Mouse (Mus musculus): ENCODE measurements around the gene Csde1. TPM values are rescaled to one million over a fixed set of nuclear protein-coding genes. Genes with fewer than 3 reads are reported as not detected.
A peak's percentile ranks its signal among the peaks of the same experiment; 100 is the strongest.

Gene Csde1
- polyA plus RNA-seq, 1 experiment from 2014 or later = 254 TPM

GRCm38 (mm10) chr3:103075871-103076270 lies 55.6 kb downstream of the Csde1 start:
- H3K4me1 ChIP-seq (replicated peaks; ENCODE audit: control insufficient read depth, insufficient read depth, low read length) = no peaks in the 10 kb centered on the region
- no peak overlapping the region for H3K9ac ChIP-seq (ENCODE audit: low read depth, low read length)
- no peaks in the 10 kb centered on the region for H3K27me3 ChIP-seq (replicated peaks; ENCODE audit: control insufficient read depth, insufficient read depth, low read length)
- no peaks in the 10 kb centered on the region for H3K36me3 ChIP-seq (ENCODE audit: control insufficient read depth, insufficient read depth, low read length)
- ATAC-seq (replicated peaks; ENCODE audit: low FRiP score) = no peak
- no peak overlapping the region for H3K27ac ChIP-seq (ENCODE audit: low read depth, low read length)
- H3K9me3 ChIP-seq (ENCODE audit: control insufficient read depth, low read length) = no peaks in the 10 kb centered on the region
- no peak for DNase-seq (ENCODE audit: low spot score)
- H3K4me2 ChIP-seq = no peak overlapping the region
- 81% methylated on average over 9 of the region's 9 CpGs for WGBS
- H3K4me3 ChIP-seq (ENCODE audit: low read depth, low read length) = no peak overlapping the region

- H3K9me3 ChIP-seq (ENCODE audit: control insufficient read depth, low read length) = no peaks in the 10 kb centered on the region
- 84% methylated on average over 9 of the region's 9 CpGs for WGBS
- no peaks in the 10 kb centered on the region for H3K27me3 ChIP-seq (replicated peaks; ENCODE audit: control insufficient read depth, insufficient read depth, low read length)
- H3K9ac ChIP-seq (ENCODE audit: low read depth, low read length) = no peak overlapping the region
- no peak for DNase-seq (ENCODE audit: low spot score)
- H3K4me2 ChIP-seq = no peak overlapping the region
- no peak overlapping the region for H3K4me3 ChIP-seq (ENCODE audit: low read depth, low read length)
- no peak overlapping the region for H3K27ac ChIP-seq (ENCODE audit: low read depth, low read length)
- ATAC-seq (replicated peaks; ENCODE audit: low FRiP score) = no peak
- no peaks in the 10 kb centered on the region for H3K36me3 ChIP-seq (ENCODE audit: control insufficient read depth, insufficient read depth, low read length)
- no peaks in the 10 kb centered on the region for H3K4me1 ChIP-seq (replicated peaks; ENCODE audit: control insufficient read depth, insufficient read depth, low read length)
These were observed 56.2 kb downstream of the Csde1 start for GRCm38 (mm10) chr3:103076476-103076875.

GRCm38 (mm10) chr3:103079301-103079700 lies 59.1 kb downstream of the Csde1 start:
- ATAC-seq (replicated peaks; ENCODE audit: low FRiP score) (no peak), DNase-seq (ENCODE audit: low spot score) (no peak)
- Histone ChIP-seq H3K9me3 (ENCODE audit: control insufficient read depth, low read length) (no peaks in the 10 kb centered on the region), H3K27ac (ENCODE audit: low read depth, low read length) (no peak overlapping the region), H3K4me1 (replicated peaks; ENCODE audit: control insufficient read depth, insufficient read depth, low read length) (no peaks in the 10 kb centered on the region), H3K4me2 (no peak overlapping the region), H3K27me3 (replicated peaks; ENCODE audit: control insufficient read depth, insufficient read depth, low read length) (no peaks in the 10 kb centered on the region), H3K9ac (ENCODE audit: low read depth, low read length) (no peak overlapping the region), H3K36me3 (ENCODE audit: control insufficient read depth, insufficient read depth, low read length) (no peaks in the 10 kb centered on the region), H3K4me3 (ENCODE audit: low read depth, low read length) (no peak overlapping the region)
- 87% methylated on average over 9 of the region's 9 CpGs for WGBS

GRCm38 (mm10) chr3:103081051-103081450 lies 60.8 kb downstream of the Csde1 start:
- WGBS = 64% methylated on average over 11 of the region's 11 CpGs

GRCm38 (mm10) chr3:103081861-103082453 lies 61.7 kb downstream of the Csde1 start:
- WGBS = 86% methylated on average over 17 of the region's 17 CpGs
- ATAC-seq (replicated peaks; ENCODE audit: low FRiP score) = no peak
- DNase-seq (ENCODE audit: low spot score) = no peak
- no peak overlapping the region for H3K4me2 ChIP-seq
- H3K27me3 ChIP-seq (replicated peaks; ENCODE audit: control insufficient read depth, insufficient read depth, low read length) = no peaks in the 10 kb centered on the region
- no peak overlapping the region for H3K9ac ChIP-seq (ENCODE audit: low read depth, low read length)
- H3K36me3 ChIP-seq (ENCODE audit: control insufficient read depth, insufficient read depth, low read length) = no peaks in the 10 kb centered on the region
- no peak overlapping the region for H3K27ac ChIP-seq (ENCODE audit: low read depth, low read length)
- no peaks in the 10 kb centered on the region for H3K4me1 ChIP-seq (replicated peaks; ENCODE audit: control insufficient read depth, insufficient read depth, low read length)
- no peaks in the 10 kb centered on the region for H3K9me3 ChIP-seq (ENCODE audit: control insufficient read depth, low read length)
- no peak overlapping the region for H3K4me3 ChIP-seq (ENCODE audit: low read depth, low read length)

More at GRCm38 (mm10) chr3:103081051-103081450, 60.8 kb downstream of the Csde1 start:
- DNase-seq (ENCODE audit: low spot score) = no peak
- Histone ChIP-seq H3K36me3 (ENCODE audit: control insufficient read depth, insufficient read depth, low read length) (no peaks in the 10 kb centered on the region), H3K9me3 (ENCODE audit: control insufficient read depth, low read length) (no peaks in the 10 kb centered on the region), H3K27me3 (replicated peaks; ENCODE audit: control insufficient read depth, insufficient read depth, low read length) (no peaks in the 10 kb centered on the region), H3K4me2 (no peak overlapping the region), H3K27ac (ENCODE audit: low read depth, low read length) (no peak overlapping the region), H3K4me3 (ENCODE audit: low read depth, low read length) (no peak overlapping the region), H3K9ac (ENCODE audit: low read depth, low read length) (no peak overlapping the region), H3K4me1 (replicated peaks; ENCODE audit: control insufficient read depth, insufficient read depth, low read length) (no peaks in the 10 kb centered on the region)
- ATAC-seq (replicated peaks; ENCODE audit: low FRiP score) = no peak

- no peaks in the 10 kb centered on the region for H3K36me3 ChIP-seq (ENCODE audit: control insufficient read depth, insufficient read depth, low read length)
- H3K9me3 ChIP-seq (ENCODE audit: control insufficient read depth, low read length) = no peaks in the 10 kb centered on the region
- no peak overlapping the region for H3K27ac ChIP-seq (ENCODE audit: low read depth, low read length)
- no peak overlapping the region for H3K4me2 ChIP-seq
- H3K4me1 ChIP-seq (replicated peaks; ENCODE audit: control insufficient read depth, insufficient read depth, low read length) = no peaks in the 10 kb centered on the region
- DNase-seq (ENCODE audit: low spot score) (no peak), ATAC-seq (replicated peaks; ENCODE audit: low FRiP score) (peak; percentile 39; the same call in 1 of the 2 replicates)
- no peak overlapping the region for H3K9ac ChIP-seq (ENCODE audit: low read depth, low read length)
- H3K4me3 ChIP-seq (ENCODE audit: low read depth, low read length) = no peak overlapping the region
- WGBS = 78% methylated on average over 5 of the region's 5 CpGs
- H3K27me3 ChIP-seq (replicated peaks; ENCODE audit: control insufficient read depth, insufficient read depth, low read length) = no peaks in the 10 kb centered on the region
These were observed 62.5 kb downstream of the Csde1 start for GRCm38 (mm10) chr3:103082761-103083160.

GRCm38 (mm10) chr3:103085986-103086385 lies 65.8 kb downstream of the Csde1 start:
- DNase-seq (ENCODE audit: low spot score) (no peak), ATAC-seq (replicated peaks; ENCODE audit: low FRiP score) (no peak)
- H3K4me2 ChIP-seq = no peak overlapping the region
- no peaks in the 10 kb centered on the region for H3K9me3 ChIP-seq (ENCODE audit: control insufficient read depth, low read length)
- H3K36me3 ChIP-seq (ENCODE audit: control insufficient read depth, insufficient read depth, low read length) = no peaks in the 10 kb centered on the region
- no peaks in the 10 kb centered on the region for H3K4me1 ChIP-seq (replicated peaks; ENCODE audit: control insufficient read depth, insufficient read depth, low read length)
- 76% methylated on average over 3 of the region's 3 CpGs for WGBS
- H3K27ac ChIP-seq (ENCODE audit: low read depth, low read length) = no peak overlapping the region
- H3K4me3 ChIP-seq (ENCODE audit: low read depth, low read length) = no peak overlapping the region
- 0 out of 2 replicates have a peak, but pooled peaks cover 2% of the 10 kb centered on the region for H3K27me3 ChIP-seq (replicated peaks; ENCODE audit: control insufficient read depth, insufficient read depth, low read length)
- no peak overlapping the region for H3K9ac ChIP-seq (ENCODE audit: low read depth, low read length)

GRCm38 (mm10) chr3:103091753-103092152 lies 71.5 kb downstream of the Csde1 start:
- WGBS = 88% methylated on average over 2 of the region's 2 CpGs
- Histone ChIP-seq H3K4me1 (replicated peaks; ENCODE audit: control insufficient read depth, insufficient read depth, low read length) (0 out of 2 replicates have a peak, but pooled peaks cover 3% of the 10 kb centered on the region), H3K36me3 (ENCODE audit: control insufficient read depth, insufficient read depth, low read length) (no peaks in the 10 kb centered on the region), H3K9me3 (ENCODE audit: control insufficient read depth, low read length) (no peaks in the 10 kb centered on the region), H3K27ac (ENCODE audit: low read depth, low read length) (no peak overlapping the region), H3K27me3 (replicated peaks; ENCODE audit: control insufficient read depth, insufficient read depth, low read length) (0 out of 2 replicates have a peak, but pooled peaks cover 2% of the 10 kb centered on the region), H3K9ac (ENCODE audit: low read depth, low read length) (no peak overlapping the region), H3K4me2 (no peak overlapping the region), H3K4me3 (ENCODE audit: low read depth, low read length) (no peak overlapping the region)
- ATAC-seq (replicated peaks; ENCODE audit: low FRiP score) (no peak), DNase-seq (ENCODE audit: low spot score) (no peak)

- DNase-seq (ENCODE audit: low spot score) = no peak
- H3K4me3 ChIP-seq (ENCODE audit: low read depth, low read length) = no peak overlapping the region
- H3K4me2 ChIP-seq = peak overlapping the region; percentile 22; the same call in 1 of the 2 replicates
- no peaks in the 10 kb centered on the region; the same call in 1 of the 2 replicates for H3K4me1 ChIP-seq (replicated peaks; ENCODE audit: control insufficient read depth, insufficient read depth, low read length)
- no peak overlapping the region for H3K27ac ChIP-seq (ENCODE audit: low read depth, low read length)
- no peaks in the 10 kb centered on the region for H3K9me3 ChIP-seq (ENCODE audit: control insufficient read depth, low read length)
- 71% methylated on average over 23 of the region's 23 CpGs for WGBS
- H3K36me3 ChIP-seq (ENCODE audit: control insufficient read depth, insufficient read depth, low read length) = no peaks in the 10 kb centered on the region
- no peak overlapping the region for H3K9ac ChIP-seq (ENCODE audit: low read depth, low read length)
- no peaks in the 10 kb centered on the region for H3K27me3 ChIP-seq (replicated peaks; ENCODE audit: control insufficient read depth, insufficient read depth, low read length)
- no peak for ATAC-seq (replicated peaks; ENCODE audit: low FRiP score)
These were observed 78.4 kb downstream of the Csde1 start for GRCm38 (mm10) chr3:103098662-103099061.
